Mouse (Mus musculus) testis, adult 2 months (tissue): ENCODE measurements around the gene Calhm5. TPM values are rescaled to one million over a fixed set of nuclear protein-coding genes. Genes with fewer than 3 reads are reported as not detected.
A peak's percentile ranks its signal among the peaks of the same experiment; 100 is the strongest.

ENCODE experiments used
- H3K27ac ChIP-seq: fragments of 200-500 bp; 2 replicates; pipeline ENCODE4 v1.5.1; 2012; ENCODE audit warnings: low read depth, low read length; ENCODE audit not compliant: control insufficient read depth, insufficient read depth
- H3K27me3 ChIP-seq: fragments of 200-500 bp; 2 replicates; pipeline ENCODE4 v1.6.1; 2012; ENCODE audit warnings: mild to moderate bottlenecking, low read length, moderate library complexity; ENCODE audit not compliant: control insufficient read depth, insufficient read depth
- H3K36me3 ChIP-seq: fragments of 200-500 bp; 2 replicates; pipeline ENCODE4 v1.6.1; 2012; ENCODE audit warnings: mild to moderate bottlenecking, low read length; ENCODE audit not compliant: control insufficient read depth, insufficient read depth
- H3K4me1 ChIP-seq: fragments of 200-500 bp; 2 replicates; pipeline ENCODE4 v1.6.1; 2012; ENCODE audit warnings: low read length; ENCODE audit not compliant: control insufficient read depth, insufficient read depth
- H3K4me3 ChIP-seq: fragments of 200-500 bp; 2 replicates; pipeline ENCODE4 v1.5.1; 2012; ENCODE audit warnings: low read depth, mild to moderate bottlenecking, low read length, moderate library complexity, mixed read lengths; ENCODE audit not compliant: control insufficient read depth
- CTCF ChIP-seq: fragments of 200-500 bp; IDR thresholded peaks from 2 replicates; pipeline ENCODE4 v1.5.1; 2012; ENCODE audit warnings: low read depth, mild to moderate bottlenecking, inconsistent platforms, low read length, moderate library complexity; ENCODE audit not compliant: control insufficient read depth, insufficient read depth, insufficient replicate concordance
- POLR2A ChIP-seq: fragments of 200-500 bp; IDR thresholded peaks from 2 replicates; pipeline ENCODE4 v1.6.1; 2012; ENCODE audit warnings: low read depth, mild to moderate bottlenecking, inconsistent platforms, low read length, moderate library complexity; ENCODE audit not compliant: control insufficient read depth
- polyA plus RNA-seq: library from polyadenylated mRNA; depleted of rRNA; stranded (reverse); fragments of >200 nt; gene quantifications from 2 replicates; pipeline ENCODE4 v1.2.3, GENCODE M21; 2012

Gene Calhm5
- polyA plus RNA-seq, 1 experiment: 0.02 TPM

DNA sequence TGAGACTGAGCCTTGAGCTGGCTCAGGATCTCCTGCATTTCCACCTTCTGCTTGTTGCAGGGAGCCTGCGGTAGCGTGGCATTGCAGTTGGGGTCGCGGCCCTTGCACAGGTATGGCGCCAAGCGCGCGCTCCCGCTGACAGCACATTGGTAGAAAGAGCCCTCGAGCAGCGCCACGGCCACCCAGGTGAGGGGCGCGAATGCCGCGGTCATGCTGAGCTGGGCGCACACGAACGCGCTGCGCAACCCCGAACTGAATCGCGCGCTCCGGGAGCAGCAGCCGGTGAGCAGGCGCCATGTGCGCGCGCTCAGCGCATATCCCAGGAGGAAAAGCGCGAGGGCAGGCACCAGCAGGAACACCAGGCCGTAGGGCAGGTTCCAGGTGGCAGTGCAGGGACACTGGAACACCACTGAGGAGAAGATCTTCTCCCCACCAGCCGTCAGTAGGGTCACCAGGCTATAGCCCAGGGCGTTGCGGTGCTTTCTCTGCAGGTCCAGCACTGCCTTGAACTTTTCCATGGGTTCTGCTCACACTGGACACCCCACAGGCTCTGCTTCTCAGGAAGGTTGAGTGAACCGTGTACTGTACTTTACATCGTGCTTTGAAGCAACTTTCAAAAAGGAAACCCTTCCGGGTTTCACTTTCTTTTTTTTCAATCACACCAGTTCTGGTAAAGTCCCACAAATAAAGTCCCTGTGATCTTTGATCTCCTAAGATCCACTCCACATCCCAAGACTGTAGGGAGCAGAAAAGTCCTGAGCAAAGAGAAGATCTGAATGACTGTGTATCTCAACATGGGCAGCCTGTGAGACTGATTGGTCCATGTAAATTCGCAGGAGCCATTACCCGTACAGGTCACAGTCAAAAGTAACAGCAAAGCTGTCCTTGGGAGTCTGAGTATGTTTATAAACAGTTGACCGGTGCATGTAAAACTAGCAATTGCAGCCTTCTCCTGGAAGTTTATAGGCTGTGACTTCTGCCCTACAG, 31.4 kb upstream of the Calhm5 start, which contains the start of gene Calhm6:
Gene Calhm6, minus strand, starts transcription at position 593 of the 987 bp plus-strand sequence.
- no peak for TF ChIP-seq POLR2A
- TF ChIP-seq CTCF: no peak
- H3K36me3 ChIP-seq: no peaks in the 10 kb centered on the region
- peaks cover 3% of the 10 kb centered on the region for H3K4me1 ChIP-seq
- no peak within 1 kb of the TSS for H3K27ac ChIP-seq
- H3K4me3 ChIP-seq: peak within 1 kb of the TSS; percentile 48
- H3K27me3 ChIP-seq: no peaks in the 10 kb centered on the region

GRCm38 (mm10) chr10:34118421-34118820, 22.1 kb upstream of the Calhm5 start:
- Histone ChIP-seq H3K4me3 (no peak overlapping the region), H3K27me3 (no peaks in the 10 kb centered on the region), H3K4me1 (no peaks in the 10 kb centered on the region), H3K27ac (no peak overlapping the region), H3K36me3 (no peaks in the 10 kb centered on the region)
- no peak for TF ChIP-seq POLR2A
- TF ChIP-seq CTCF: no peak

GRCm38 (mm10) chr10:34117770-34118169, 21.5 kb upstream of the Calhm5 start:
- TF ChIP-seq CTCF: no peak
- Histone ChIP-seq H3K4me3 (no peak overlapping the region), H3K4me1 (no peaks in the 10 kb centered on the region), H3K27me3 (no peaks in the 10 kb centered on the region), H3K36me3 (no peaks in the 10 kb centered on the region), H3K27ac (no peak overlapping the region)

- Histone ChIP-seq H3K27me3 (no peaks in the 10 kb centered on the region), H3K4me1 (no peaks in the 10 kb centered on the region), H3K27ac (no peak overlapping the region), H3K4me3 (no peak overlapping the region), H3K36me3 (no peaks in the 10 kb centered on the region)
- TF ChIP-seq POLR2A (no peak), CTCF (no peak)
Observed at GRCm38 (mm10) chr10:34117131-34117530, 20.8 kb upstream of the Calhm5 start.

DNA sequence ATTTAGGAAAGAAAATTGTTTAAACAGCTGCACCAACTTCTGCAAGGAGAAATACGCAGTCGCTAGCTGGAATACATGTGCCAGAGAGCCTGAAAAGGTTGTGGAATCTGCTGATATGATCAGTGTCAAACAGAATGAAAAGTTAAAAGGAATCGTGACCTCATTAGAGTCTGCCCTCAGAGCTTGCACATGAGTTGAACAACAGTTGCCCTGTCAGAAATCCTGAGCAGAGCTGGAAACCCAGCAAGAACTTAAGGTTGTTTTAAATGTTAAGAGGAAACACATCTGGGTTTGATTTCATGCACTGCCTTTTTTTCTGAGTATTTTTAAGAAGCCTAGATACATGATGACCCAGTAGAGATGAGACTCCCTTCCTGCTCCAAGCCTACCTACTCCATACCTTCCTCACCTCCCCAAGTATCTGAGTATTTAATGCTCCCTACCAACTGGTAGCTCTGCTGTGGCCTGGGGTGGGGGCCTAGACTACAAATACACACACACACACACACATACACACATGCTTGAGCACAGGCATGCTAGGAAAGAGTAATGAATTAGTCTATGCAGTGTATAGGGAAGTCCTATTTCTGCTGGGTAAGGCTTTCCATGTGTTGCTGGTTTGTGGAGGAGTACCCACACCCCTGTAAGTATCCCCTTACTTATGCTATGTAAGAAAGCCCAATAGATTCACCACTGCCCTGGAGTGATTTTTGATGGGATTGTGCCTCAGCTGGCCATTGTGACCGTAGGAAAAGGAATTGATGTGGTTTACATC, 15.8 kb upstream of the Calhm5 start:
- Histone ChIP-seq H3K4me3 (no peak overlapping the region), H3K27ac (no peak overlapping the region), H3K36me3 (no peaks in the 10 kb centered on the region), H3K27me3 (no peaks in the 10 kb centered on the region), H3K4me1 (no peaks in the 10 kb centered on the region; the same call in 1 of the 2 replicates)
- TF ChIP-seq CTCF: no peak

DNA sequence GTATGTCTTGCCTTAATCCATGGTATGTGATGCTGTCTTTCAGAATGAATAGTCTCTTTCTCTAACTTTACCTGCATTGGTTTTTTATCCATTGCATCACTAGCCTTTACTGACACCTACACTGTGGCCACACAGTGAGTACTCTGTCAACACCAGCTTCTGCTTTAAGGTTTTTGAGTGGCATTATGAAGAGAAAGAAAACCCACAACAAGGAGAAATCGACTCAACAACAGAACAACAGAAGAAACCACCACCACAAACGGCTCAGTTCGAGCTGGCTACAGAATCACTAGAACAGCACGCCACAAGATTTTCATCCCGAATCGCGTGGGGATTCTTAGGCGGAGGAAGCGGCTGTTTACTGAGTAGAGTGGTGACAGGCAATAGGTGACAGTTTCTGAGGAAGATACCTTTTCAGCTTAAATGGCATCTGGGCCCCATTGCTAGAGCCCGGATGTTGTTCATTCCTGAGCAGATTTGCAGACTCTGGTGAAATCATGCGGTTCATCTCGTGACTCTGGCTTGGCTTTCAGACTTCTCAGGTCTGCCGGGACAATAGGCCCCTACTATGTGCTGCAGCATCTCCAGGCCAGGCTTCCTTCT, 14.6 kb upstream of the Calhm5 start:
- no peak overlapping the region for H3K4me3 ChIP-seq
- TF ChIP-seq CTCF: no peak
- TF ChIP-seq POLR2A: no peak
- H3K36me3 ChIP-seq: no peaks in the 10 kb centered on the region
- no peak overlapping the region for H3K27ac ChIP-seq
- no peaks in the 10 kb centered on the region for H3K27me3 ChIP-seq
- H3K4me1 ChIP-seq: no peaks in the 10 kb centered on the region; the same call in 1 of the 2 replicates

GRCm38 (mm10) chr10:34095964-34096363, 355 bp downstream of the Calhm5 start:
- Histone ChIP-seq H3K36me3 (no peaks in the 10 kb centered on the region), H3K27ac (no peak overlapping the region), H3K4me3 (peak overlapping the region; percentile 17; the same call in 1 of the 2 replicates), H3K4me1 (peaks cover 3% of the 10 kb centered on the region; the same call in 1 of the 2 replicates), H3K27me3 (no peaks in the 10 kb centered on the region)
- no peak for TF ChIP-seq POLR2A
- no peak for TF ChIP-seq CTCF
